Comparison of ENCODE assay signal across 10 mouse cellular contexts in genomic region chr12:108284455-108285224, GRCm38 (mm10). TPM values are rescaled to one million over a fixed set of nuclear protein-coding genes. Genes with fewer than 3 reads are reported as not detected.
DNase-seq lines count a peak whose midpoint lies in the region; ATAC-seq and TF ChIP-seq lines count a peak whose summit lies in the region.
"Had no signal": no experiment of that assay in that cellular context is flagged by ENCODE, and none has a peak within 500 bp of the region (broad histone marks: within the 10 kb centered on the region; RNA-seq: fewer than 3 reads in every experiment).

No protein-coding gene starts in this region.

- ATAC-seq in kidney, embryonic 14.5 days (ENCODE audit: low FRiP score, low TSS enrichment), result no peak
- no peak for ATAC-seq in embryonic facial prominence, embryonic 11.5 days (replicated peaks; ENCODE audit: insufficient number of reproducible peaks, low FRiP score, low TSS enrichment, low read depth)
- ATAC-seq in neural tube, embryonic 15.5 days (ENCODE audit: low FRiP score), result no peak
- no peak for ATAC-seq in liver, postnatal 0 days

- no peaks in the 10 kb centered on the region for H3K36me3 ChIP-seq in kidney, embryonic 14.5 days (ENCODE audit: control insufficient read depth, insufficient read depth, low read length)
- no peaks in the 10 kb centered on the region for H3K36me3 ChIP-seq in embryonic facial prominence, embryonic 11.5 days (replicated peaks; ENCODE audit: control insufficient read depth, insufficient read depth, low read depth, low read length)
- no peaks in the 10 kb centered on the region for H3K36me3 ChIP-seq in neural tube, embryonic 15.5 days
- no peaks in the 10 kb centered on the region for H3K36me3 ChIP-seq in liver, postnatal 0 days (replicated peaks; ENCODE audit: insufficient read depth, low read length)
- H3K36me3 ChIP-seq: G1E had no signal

- peaks cover 10% of the 10 kb centered on the region for H3K4me1 ChIP-seq in kidney, embryonic 14.5 days (ENCODE audit: control insufficient read depth, insufficient read depth, low read length)
- H3K4me1 ChIP-seq in embryonic facial prominence, embryonic 11.5 days (ENCODE audit: control insufficient read depth, insufficient read depth, low read length), result peaks cover 3% of the 10 kb centered on the region; the same call in 1 of the 2 replicates
- H3K4me1 ChIP-seq in neural tube, embryonic 15.5 days, result peaks cover 19% of the 10 kb centered on the region
- H3K4me1 ChIP-seq in liver, postnatal 0 days (ENCODE audit: insufficient read depth), result no peaks in the 10 kb centered on the region

- no peaks in the 10 kb centered on the region for H3K27me3 ChIP-seq in kidney, embryonic 14.5 days (ENCODE audit: control insufficient read depth, insufficient read depth, low read length)
- no peaks in the 10 kb centered on the region for H3K27me3 ChIP-seq in embryonic facial prominence, embryonic 11.5 days (ENCODE audit: control insufficient read depth, insufficient read depth, low read length)
- H3K27me3 ChIP-seq in neural tube, embryonic 15.5 days (replicated peaks), result no peaks in the 10 kb centered on the region
- 0 out of 2 replicates have a peak, but pooled peaks cover 3% of the 10 kb centered on the region for H3K27me3 ChIP-seq in liver, postnatal 0 days (ENCODE audit: insufficient read depth, low read length)

- TF ChIP-seq EP300 in liver, postnatal 0 days (IDR thresholded peaks at IDR 0.05; ENCODE audit: low read depth), result no peak

- 34% methylated on average over 14 of the region's 14 CpGs for WGBS in kidney, embryonic 14.5 days
- 33% methylated on average over 13 of the region's 14 CpGs for WGBS in embryonic facial prominence, embryonic 11.5 days
- 42% methylated on average over 14 of the region's 14 CpGs for WGBS in neural tube, embryonic 15.5 days
- WGBS in liver, postnatal 0 days (ENCODE audit: insufficient replicate concordance), result 54% methylated on average over 13 of the region's 14 CpGs

- peak overlapping the region; percentile 7; the same call in 1 of the 2 replicates for H3K9ac ChIP-seq in kidney, embryonic 14.5 days (ENCODE audit: low read depth, low read length)
- no peak overlapping the region for H3K9ac ChIP-seq in embryonic facial prominence, embryonic 11.5 days (replicated peaks; ENCODE audit: low read length)
- H3K9ac ChIP-seq in neural tube, embryonic 15.5 days (replicated peaks), result peak overlapping the region; percentile 14; the same call in 1 of the 2 replicates
- no peak overlapping the region for H3K9ac ChIP-seq in liver, postnatal 0 days (replicated peaks)

- H3K27ac ChIP-seq in kidney, embryonic 14.5 days (ENCODE audit: low read depth, low read length), result no peak overlapping the region
- H3K27ac ChIP-seq in embryonic facial prominence, embryonic 11.5 days (replicated peaks; ENCODE audit: low read depth, low read length), result no peak overlapping the region
- H3K27ac ChIP-seq in neural tube, embryonic 15.5 days (replicated peaks), result peak overlapping the region; percentile 48; the same call in 1 of the 2 replicates
- H3K27ac ChIP-seq in liver, postnatal 0 days (ENCODE audit: low read depth), result no peak overlapping the region

- no peaks in the 10 kb centered on the region for H3K9me3 ChIP-seq in kidney, embryonic 14.5 days (ENCODE audit: control insufficient read depth, low read length)
- no peaks in the 10 kb centered on the region for H3K9me3 ChIP-seq in embryonic facial prominence, embryonic 11.5 days (replicated peaks; ENCODE audit: control insufficient read depth, low read length)
- H3K9me3 ChIP-seq in neural tube, embryonic 15.5 days (replicated peaks), result no peaks in the 10 kb centered on the region
- H3K9me3 ChIP-seq in liver, postnatal 0 days (ENCODE audit: low read length), result no peaks in the 10 kb centered on the region

- no peak for TF ChIP-seq CTCF in liver, postnatal 0 days (IDR thresholded peaks at IDR 0.05; ENCODE audit: low read depth)

- H3K4me2 ChIP-seq in kidney, embryonic 14.5 days (replicated peaks; ENCODE audit: low read depth, low read length), result no peak overlapping the region
- no peak overlapping the region for H3K4me2 ChIP-seq in embryonic facial prominence, embryonic 11.5 days (ENCODE audit: low read depth, low read length)
- peak overlapping the region; percentile 29; the same call in 1 of the 2 replicates for H3K4me2 ChIP-seq in neural tube, embryonic 15.5 days
- no peak overlapping the region for H3K4me2 ChIP-seq in liver, postnatal 0 days (ENCODE audit: low read depth, low read length)

- H3K4me3 ChIP-seq in kidney, embryonic 14.5 days (ENCODE audit: low read length), result no peak overlapping the region
- H3K4me3 ChIP-seq in embryonic facial prominence, embryonic 11.5 days (ENCODE audit: low read depth, low read length), result no peak overlapping the region
- no peak overlapping the region for H3K4me3 ChIP-seq in neural tube, embryonic 15.5 days (replicated peaks)
- no peak overlapping the region for H3K4me3 ChIP-seq in liver, postnatal 0 days (ENCODE audit: low read depth, low read length)

- no peak for DNase-seq in kidney, postnatal 36 days
- DNase-seq in embryonic facial prominence, embryonic 11.5 days (ENCODE audit: low spot score), result peak; percentile 53
- DNase-seq in kidney, postnatal 10 days, result peak; percentile 51
- no peak for DNase-seq in spleen, postnatal 10 days (ENCODE audit: low spot score in 2 of 2)
- DNase-seq in liver, result no peak
- no peak for DNase-seq in liver, postnatal 0 days
- DNase-seq: thymus, adult 18-20 months had no signal

RNA-seq across cellular contexts. Expression of gene Ccdc85c, which starts 9.4 kb away (rescaled TPM):
- 9.9 and 11.0 TPM in 2 replicates for polyA plus RNA-seq in kidney, embryonic 14.5 days (2014; fragmentation: Nextera tagmentation; extraction: Ambion mirVana)
- 8.4 and 9.8 TPM in 2 replicates for polyA plus RNA-seq in embryonic facial prominence, embryonic 11.5 days (2014; fragmentation: Nextera tagmentation; extraction: Ambion mirVana)
- polyA plus RNA-seq in neural tube, embryonic 15.5 days (2015; fragmentation: Nextera tagmentation; extraction: Ambion mirVana), result 10.5 and 11.9 TPM in 2 replicates
- polyA plus RNA-seq in liver, postnatal 0 days (2015; fragmentation: Nextera tagmentation; extraction: Ambion mirVana), result 1.5 TPM in 2 replicates
- polyA plus RNA-seq: G1E had no signal

RNA-seq across cellular contexts. Expression of gene Hhipl1, which starts 21.4 kb away (rescaled TPM):
- polyA plus RNA-seq in kidney, embryonic 14.5 days (2014; fragmentation: Nextera tagmentation; extraction: Ambion mirVana), result 0.27 and 0.61 TPM in 2 replicates
- 0.43 and 0.59 TPM in 2 replicates for polyA plus RNA-seq in embryonic facial prominence, embryonic 11.5 days (2014; fragmentation: Nextera tagmentation; extraction: Ambion mirVana)
- 2.7 and 3.2 TPM in 2 replicates for polyA plus RNA-seq in neural tube, embryonic 15.5 days (2015; fragmentation: Nextera tagmentation; extraction: Ambion mirVana)
- polyA plus RNA-seq in liver, postnatal 0 days (2015; fragmentation: Nextera tagmentation; extraction: Ambion mirVana), result 0.02 TPM in 1 of 2 replicates, not detected in the other
- polyA plus RNA-seq: G1E had no signal

RNA-seq across cellular contexts. Expression of gene Cyp46a1, which starts 49.5 kb away (rescaled TPM):
- 4.7 and 5.8 TPM in 2 replicates for polyA plus RNA-seq in kidney, embryonic 14.5 days (2014; fragmentation: Nextera tagmentation; extraction: Ambion mirVana)
- 2.9 and 3.1 TPM in 2 replicates for polyA plus RNA-seq in embryonic facial prominence, embryonic 11.5 days (2014; fragmentation: Nextera tagmentation; extraction: Ambion mirVana)
- polyA plus RNA-seq in neural tube, embryonic 15.5 days (2015; fragmentation: Nextera tagmentation; extraction: Ambion mirVana), result 29.5 and 33.2 TPM in 2 replicates
- polyA plus RNA-seq in liver, postnatal 0 days (2015; fragmentation: Nextera tagmentation; extraction: Ambion mirVana), result 0.09 and 0.23 TPM in 2 replicates
- polyA plus RNA-seq: G1E had no signal

Comparison
In these comparisons a context has a peak if more than half of its experiments do, and no peak if none do; other contexts are left out.
1. DNase-seq: peak in embryonic facial prominence, embryonic 11.5 days (single experiment) and kidney, postnatal 10 days (single experiment); none in kidney, postnatal 36 days (0 of 2), spleen, postnatal 10 days (0 of 2), liver (single experiment) and liver, postnatal 0 days (single experiment).
2. H3K9ac ChIP-seq: peak in kidney, embryonic 14.5 days (single experiment) and neural tube, embryonic 15.5 days (single experiment); none in embryonic facial prominence, embryonic 11.5 days (single experiment) and liver, postnatal 0 days (single experiment).